Mouse (Mus musculus) ES-Bruce4 (cell line): ENCODE data around the gene Naaa.

Source experiments
- CTCF ChIP-seq: IDR thresholded peaks from one replicate; pipeline ENCODE4 v1.8.1; 2011; ENCODE audit warnings: low read depth, low read length
- EP300 ChIP-seq: IDR thresholded peaks from 2 replicates; pipeline ENCODE4 v1.6.1; 2011; ENCODE audit warnings: low read depth, low read length; ENCODE audit not compliant: insufficient read depth
- POLR2A ChIP-seq: IDR thresholded peaks from one replicate; pipeline ENCODE4 v1.8.1; 2011; ENCODE audit warnings: low read length; ENCODE audit not compliant: insufficient read depth

DNA sequence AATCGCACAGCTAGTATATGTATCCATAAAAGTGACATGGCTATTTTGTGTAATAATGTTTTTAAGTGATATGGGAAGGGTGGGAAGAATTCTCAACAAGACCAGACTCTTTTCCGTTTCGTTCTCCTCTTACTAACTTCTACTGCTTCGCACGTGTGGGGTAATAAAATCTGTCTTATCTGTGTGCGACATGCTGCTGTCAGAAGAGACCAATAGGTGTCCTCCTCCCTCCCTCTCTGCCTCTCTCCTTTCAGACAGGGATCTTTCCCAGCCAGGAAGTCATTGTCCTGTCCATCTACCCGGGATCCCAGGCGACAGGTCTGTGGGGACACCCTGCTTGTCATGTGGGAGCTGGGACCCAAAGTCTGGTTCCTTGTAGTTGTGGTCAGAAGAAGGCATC, 67.8 kb downstream of the Naaa start:
- TF ChIP-seq CTCF (no peak), EP300 (no peak), POLR2A (no peak)
